Mouse (Mus musculus) cerebellum, adult 2 months (tissue): ENCODE measurements around the gene Hist1h1c.

Experiments
- CTCF ChIP-seq: fragments of 200-500 bp; IDR thresholded peaks from 2 replicates; pipeline ENCODE4 v1.5.1; 2011; ENCODE audit warnings: low read depth, mild to moderate bottlenecking, control low read depth, low read length, moderate library complexity, borderline replicate concordance; ENCODE audit not compliant: insufficient read depth
- POLR2A ChIP-seq: fragments of 200-500 bp; IDR thresholded peaks from 2 replicates; pipeline ENCODE4 v1.6.1; 2011; ENCODE audit warnings: low read length, control low read depth, borderline replicate concordance; ENCODE audit not compliant: insufficient read depth

- TF ChIP-seq POLR2A (no peak), CTCF (no peak)
Observed at GRCm38 (mm10) chr13:23710374-23711089, 28.1 kb upstream of the Hist1h1c start, which contains the start of gene Hfe.
